Mouse (Mus musculus) adrenal gland, adult 18-20 months (tissue): ENCODE data around the gene Zfp112. TPM values are rescaled to one million over a fixed set of nuclear protein-coding genes. Genes with fewer than 3 reads are reported as not detected.
"Not testable (repeated sequence)": the region's sequence is repeated elsewhere in the genome, so short reads cannot be mapped to it uniquely, and the experiment has no call there.

Experiments used
- DNase-seq, 2 experiments: peaks; one replicate each; pipeline ENCODE4 v3.0.0; 2021 to 2022; ENCODE audit warnings: low spot score in 2 of 2
- long read RNA-seq, 2 experiments: library from polyadenylated mRNA; stranded (forward); transcript quantifications; one replicate each; pipeline ENCODE4 v2.0.0; 2021
- total RNA-seq, 2 experiments: library from RNA; stranded (reverse); gene quantifications; 1 replicate in 1 of 2; 2 replicates in 1 of 2; pipeline ENCODE4 v1.2.3; 2021

Zfp112 gene
- total RNA-seq = 1 to 10 TPM; 3.3 to 4.1 TPM
- long read RNA-seq, experiment 1, partial matches to known transcripts = 0 of 1 reads
- long read RNA-seq, experiment 1, other reads (novel, unspliced or antisense) = 1 of 1 reads
- long read RNA-seq, experiment 2, partial matches to known transcripts = 0 of 8 reads
- long read RNA-seq, experiment 2, other reads (novel, unspliced or antisense) = 6 of 8 reads

DNA sequence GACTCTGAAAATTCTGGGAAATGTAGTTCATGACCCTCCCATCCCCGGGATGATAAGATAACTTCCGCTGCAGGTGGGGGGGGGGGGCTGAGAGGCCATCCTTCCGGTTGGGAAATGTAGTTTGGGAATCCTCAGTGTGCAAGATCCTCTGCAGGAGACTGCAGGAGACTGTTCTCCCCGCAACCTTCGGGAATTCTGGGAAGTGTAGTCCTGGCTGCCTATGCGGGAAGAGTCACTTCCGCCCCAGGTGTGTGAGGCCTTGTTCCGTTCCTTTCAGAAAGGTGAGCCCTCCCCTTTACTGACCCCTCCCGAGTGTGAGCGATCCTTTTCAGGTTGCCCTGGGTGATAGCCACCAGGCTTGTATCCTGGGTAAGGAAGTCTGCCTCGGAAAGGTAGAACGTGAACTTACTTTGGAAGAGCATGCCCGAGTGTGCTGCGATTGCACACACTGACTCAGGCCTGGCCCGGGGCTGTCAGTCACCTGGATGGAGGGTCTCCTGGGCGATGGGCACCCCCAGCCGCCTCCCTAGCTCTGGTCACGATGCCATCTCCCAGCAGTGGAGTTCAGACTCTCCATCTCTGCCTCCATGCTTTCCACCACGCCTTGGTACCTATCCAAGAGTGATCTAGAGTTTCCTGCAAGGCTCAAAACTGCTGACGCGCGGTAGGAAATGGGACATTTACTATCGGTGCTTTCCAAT, at the start of gene Zfp112:
Gene Zfp112, plus strand, starts transcription at position 159 of the 701 bp plus-strand sequence.
- peak; percentile 58 to 60 for DNase-seq

DNA sequence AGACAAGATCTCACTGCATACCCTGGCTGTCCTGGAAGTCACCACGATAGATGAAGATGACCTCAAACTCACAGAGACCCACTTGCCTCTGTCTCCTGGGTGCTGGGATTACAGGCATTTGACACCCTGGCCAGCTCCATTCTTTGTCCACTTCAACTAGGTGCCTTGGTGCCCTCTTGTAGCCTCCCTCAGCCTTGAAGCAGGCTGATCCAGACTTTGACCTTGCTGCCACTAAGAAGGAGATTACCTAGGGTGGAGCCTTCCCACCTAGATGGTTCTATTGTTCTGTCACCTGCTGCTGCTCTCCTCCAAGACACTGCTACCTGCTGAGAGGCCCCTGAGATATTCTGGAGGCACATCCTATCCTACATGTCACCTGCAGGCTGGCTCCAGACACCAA, 37.7 kb upstream of the Zfp112 start:
- not testable (repeated sequence) for DNase-seq

DNA sequence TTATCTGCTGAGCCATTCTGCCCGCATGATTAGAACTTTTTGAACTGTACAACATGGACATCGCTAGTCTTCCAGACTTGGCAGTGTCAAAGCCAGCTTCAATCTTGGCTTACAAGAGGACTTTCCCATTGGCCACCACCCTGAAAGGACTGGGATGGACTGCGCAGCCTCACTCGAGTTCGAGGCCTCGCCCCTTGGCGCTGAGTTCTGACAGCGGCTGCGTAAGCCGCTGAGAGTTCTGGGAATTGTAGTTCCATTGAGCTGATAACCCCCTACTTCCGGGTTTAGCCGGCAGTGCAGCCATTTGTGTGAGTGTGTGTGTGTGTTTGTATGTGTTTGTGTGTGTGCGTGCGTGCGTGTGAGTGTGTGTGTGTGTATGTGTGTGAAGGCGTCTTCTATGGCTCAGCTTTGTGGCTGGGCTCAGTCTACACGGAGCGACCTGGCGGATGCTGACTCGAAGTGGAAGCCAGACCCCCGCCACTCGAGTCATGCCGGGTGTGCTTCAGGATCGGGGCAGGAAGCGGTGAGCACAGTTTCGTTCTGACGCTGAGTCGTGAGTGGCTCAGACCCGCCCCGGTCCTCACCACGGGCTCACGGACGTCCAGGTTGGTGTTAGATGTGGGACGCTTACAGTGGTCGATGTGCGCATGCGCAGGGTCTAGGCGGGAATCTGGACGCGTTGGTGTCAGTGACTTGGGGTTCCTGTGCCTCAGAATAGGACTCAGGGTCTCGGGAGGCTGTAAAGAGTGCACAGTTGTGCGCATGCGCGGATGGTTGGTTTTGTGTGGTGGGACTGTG, 30.3 kb upstream of the Zfp112 start, which contains the start of gene Zfp180:
Gene Zfp180, plus strand, starts transcription at position 291 of the 798 bp plus-strand sequence.
- DNase-seq = peak; percentile 81 to 85

DNA sequence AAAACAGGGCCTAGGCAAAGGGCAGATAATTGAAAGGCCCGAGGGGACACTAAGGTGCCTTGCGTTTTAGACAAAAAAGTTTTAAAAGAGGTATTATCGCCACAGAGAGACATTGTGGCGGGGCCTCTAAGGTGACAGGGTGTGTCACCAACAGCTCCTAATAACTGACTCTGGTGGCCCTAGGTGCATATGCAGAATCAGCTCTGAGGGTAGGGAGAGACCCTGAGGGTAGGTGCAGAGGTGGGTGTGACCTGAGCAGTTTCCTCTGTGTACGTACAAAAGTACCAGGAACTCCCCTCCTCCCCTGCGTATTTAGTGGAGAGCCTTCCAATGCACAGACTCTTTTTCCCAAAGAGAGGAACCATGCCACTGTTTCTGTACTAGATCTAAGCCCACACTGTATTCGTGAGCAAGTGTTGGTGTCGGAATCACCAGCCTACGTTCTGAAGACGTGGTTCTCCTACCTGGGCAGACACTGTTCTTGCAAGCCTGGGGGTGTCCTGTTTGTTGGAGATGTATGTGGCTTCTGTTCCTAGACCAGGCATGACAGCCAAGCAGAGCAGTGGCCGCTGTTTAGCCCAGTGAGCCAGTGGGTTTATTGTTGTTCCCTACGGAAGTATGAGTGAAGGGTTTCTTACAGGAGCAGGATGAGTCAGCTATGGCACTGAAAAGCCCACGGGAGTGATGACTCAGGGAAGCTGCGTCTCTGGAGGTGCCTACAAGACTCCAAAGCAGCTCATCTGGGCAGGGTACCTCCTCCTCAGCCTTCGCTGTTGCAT, 29.5 kb upstream of the Zfp112 start:
- no peak for DNase-seq

DNA sequence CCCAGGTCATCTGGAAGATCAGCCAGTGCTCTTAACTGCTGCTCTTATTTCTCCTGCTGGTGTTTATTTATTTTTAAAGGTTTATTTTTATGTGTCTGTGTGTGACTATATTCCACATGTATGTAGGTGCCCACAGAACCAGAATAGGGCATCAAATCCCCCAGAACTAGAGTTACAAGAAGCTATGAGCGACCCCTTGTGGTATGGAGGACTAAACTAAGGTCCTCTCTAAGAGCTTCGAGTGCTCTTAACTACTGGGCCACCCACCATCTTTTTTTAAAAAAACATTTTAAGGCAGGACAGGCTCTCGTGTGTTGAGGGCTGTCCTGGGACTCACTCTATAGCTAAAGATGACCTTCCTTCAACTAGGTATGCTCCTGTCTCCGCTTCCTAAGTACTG, 25.2 kb upstream of the Zfp112 start:
- no peak for DNase-seq

DNA sequence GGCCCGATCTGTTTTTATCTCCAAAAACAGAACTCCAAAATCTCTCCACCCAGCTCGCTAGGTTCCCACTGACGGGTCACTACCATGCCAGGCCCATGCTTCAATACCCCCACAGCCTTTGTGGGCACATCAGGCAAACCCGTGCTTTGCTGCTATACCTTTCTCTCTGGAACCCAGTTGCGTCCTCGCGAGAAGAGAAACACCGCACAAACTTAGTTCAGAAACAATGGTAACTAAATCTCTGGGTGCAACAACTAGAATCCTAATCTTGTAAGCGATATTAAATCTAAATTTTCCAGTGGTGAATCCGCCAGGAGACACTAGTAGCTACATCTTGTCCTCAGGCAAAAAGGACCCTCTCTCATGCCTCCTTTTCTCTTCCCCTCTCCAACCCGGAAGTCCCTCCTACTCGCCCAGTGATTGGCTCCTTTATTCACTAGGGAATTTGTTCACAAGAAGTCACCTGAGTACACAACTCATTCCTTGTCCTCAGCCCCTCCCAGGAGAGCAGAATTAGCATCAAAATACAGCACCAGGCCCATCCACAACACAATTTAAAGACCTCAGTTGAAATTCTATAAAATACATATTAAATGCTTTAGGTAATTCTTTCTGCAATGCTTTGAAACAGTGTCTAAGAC, 24.5 kb upstream of the Zfp112 start:
- no peak for DNase-seq

DNA sequence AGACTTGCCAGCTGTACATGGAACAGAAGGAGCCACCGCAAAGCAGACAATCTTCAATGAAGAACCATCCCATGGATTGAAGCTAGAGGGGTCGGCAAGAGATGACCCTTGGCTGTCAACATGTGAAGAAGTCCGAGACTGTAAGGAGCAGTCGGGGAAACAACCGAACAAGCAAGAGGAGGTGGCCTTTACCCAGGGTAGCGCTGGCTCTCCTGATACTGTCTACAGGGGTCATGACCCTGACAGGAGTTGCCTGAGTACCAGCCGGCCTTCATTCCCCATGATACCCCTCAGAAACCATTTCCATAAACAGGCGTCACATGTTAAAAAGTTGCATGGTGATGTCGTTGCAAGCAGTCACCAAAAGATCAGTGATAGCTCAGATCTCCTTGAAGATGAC, 7.7 kb upstream of the Zfp112 start:
- DNase-seq = no peak

DNA sequence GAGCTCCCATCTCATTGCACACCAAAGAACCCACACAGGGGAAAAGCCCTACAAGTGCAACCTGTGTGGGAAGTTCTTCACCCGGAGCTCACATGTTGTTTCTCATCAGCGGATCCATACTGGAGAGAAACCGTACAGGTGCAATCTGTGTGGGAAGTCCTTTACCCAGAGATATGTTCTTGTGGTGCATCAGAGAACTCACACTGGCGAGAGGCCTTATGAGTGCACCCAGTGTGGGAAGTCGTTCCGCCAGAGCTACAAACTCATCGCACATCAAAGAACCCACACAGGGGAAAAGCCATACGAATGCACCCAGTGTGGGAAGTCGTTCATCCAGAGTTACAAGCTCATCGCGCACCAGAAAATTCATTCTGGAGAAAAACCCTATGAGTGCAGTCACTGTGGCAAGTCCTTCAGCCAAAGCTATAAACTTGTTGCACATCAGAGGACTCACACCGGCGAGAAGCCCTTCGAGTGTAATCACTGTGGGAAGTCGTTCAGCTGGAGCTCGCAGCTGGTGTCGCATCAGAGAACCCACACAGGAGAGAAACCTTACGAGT, 6.9 kb upstream of the Zfp112 start:
- no peak for DNase-seq

DNA sequence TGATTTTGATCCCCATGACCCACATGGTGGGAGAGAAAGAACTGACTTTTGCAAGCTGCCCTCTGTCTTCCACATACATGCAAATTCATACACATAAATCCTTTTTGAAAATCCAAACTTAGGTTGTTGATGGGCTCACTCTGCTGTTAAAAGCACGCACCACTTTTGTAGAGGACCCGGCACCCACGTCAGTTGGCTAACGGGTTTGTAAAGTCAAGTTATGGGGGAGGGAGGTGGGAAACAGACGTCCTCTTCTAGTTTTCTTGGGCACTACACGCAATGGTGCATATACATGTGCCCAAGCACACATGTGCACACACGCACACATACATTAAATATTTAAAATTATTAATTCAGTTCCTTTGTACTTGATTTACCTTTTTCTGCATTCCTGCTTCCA, 1.3 kb upstream of the Zfp112 start:
- DNase-seq = no peak

DNA sequence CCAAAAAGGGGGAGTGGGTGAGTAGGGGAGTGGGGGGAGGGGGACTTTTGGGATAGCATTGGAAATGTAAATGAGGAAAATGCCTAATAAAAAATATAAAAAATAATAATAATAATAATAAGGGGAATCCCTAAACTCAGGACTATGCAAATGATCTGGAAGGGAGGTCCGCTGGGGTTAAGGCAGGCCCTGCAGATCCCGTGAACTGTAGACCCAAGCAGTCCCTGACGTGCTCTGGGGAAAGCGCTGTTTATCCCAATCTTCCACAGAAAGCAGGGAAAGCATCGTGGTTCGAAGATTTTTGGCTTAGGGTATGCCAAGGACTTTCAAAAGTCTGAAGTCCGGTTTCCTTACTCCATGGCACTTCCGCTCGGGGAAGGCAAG, 350 bp upstream of the Zfp112 start:
- peak; percentile 23 to 42 for DNase-seq

DNA sequence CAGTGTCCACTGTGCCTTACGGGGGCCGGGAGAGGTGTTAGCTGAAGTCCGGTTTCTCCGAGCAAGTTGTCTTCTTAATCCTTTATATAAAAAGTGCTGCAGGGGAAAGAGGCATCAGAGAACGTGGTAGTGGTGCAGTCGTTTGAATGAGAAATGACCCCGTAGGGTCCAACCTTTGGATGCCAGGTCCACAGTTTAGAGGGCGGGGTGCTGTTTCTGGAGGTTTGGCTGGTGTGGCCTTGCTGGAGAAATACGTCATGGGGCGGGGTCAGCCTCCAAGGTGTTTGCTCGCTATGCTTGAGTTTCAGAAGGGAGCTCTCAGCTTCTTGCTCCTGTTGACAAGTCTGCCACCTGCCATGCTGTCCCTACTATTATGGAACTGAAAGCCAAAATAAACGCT, 887 bp downstream of the Zfp112 start:
- peak; percentile 57 for DNase-seq

DNA sequence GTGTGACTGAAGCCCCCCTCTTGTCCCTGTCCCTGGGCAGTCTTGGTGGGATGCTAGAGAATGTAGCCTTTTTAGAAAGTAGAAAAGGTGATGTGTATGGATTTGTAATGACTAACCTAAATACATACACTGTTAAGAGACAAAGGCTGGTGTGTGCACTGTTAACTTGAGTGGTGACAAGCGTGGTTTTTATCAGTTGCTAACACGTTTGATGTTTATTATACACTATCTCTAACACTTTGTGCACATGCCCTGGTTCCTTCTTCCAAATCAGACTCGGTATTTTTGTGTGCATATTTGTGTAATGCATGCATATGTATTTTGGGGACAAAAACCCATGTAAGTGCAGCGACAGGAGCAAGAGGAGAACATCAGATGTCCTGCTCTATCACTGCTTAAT, 4.5 kb downstream of the Zfp112 start:
- no peak for DNase-seq

DNA sequence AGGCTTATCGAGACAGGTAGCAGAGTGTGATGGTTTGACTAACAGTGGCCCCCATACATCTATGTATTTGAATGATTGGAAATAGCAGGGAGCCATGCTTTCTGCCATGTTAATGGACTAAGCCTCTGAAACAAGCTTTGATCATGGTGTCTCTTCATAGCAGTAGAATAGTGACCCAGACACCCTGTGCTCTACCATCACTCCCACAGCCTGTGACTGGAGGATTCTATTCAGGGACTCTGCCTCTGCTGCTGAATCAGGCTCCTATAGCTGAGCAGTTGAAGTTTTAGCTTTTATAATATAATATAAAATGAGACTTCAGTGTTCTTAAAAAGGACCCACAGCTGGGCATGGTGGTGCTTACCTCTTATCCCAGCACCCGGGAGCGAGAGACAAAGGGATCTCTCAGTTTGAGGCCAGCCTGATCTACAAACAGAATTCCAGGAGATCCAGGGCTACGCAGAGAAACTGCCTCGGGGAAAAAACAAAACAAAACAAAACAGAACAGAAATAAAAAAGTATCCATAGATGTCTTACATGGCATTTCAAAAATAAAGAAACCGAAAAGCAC, 21.4 kb downstream of the Zfp112 start:
- no peak for DNase-seq

DNA sequence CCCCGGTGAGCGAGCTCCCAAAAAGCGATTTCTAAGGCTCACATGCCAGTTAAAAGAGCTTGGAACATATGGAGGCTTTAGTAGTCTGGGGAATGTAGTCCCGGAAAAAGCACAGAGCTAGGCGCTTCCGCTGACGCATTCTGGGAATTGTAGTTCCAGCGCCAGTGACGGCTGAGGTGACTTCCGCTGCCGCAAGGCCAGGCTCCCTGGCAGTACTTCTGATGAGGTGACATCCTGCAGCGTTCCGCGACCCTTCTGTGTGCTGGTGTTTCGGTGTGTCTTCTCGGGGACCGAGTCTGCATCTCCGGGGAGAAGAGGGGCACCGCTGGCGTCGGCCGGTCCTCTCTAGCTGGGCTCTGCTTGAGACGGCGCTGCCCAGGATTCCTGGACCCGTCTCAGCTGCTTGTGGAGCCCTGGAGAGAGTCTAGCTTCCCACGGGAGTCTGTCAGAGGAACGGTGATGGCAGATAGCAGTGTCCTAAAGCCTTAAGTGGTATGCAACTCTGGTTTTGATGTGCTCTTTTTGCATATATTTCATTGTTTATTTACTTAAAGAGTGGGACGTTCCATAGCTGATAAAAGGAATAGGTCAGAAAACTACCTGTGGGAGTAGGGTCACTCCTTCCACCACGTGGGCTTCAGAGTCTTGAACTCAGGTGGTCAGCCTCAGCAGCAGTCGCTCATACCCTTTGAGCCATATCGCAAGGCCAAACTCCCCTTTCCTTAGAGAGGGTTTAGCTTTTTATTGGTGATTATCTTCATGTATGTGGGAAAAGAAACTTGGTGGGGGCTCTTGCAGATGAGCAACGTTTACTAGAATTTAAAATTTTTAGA, 22.1 kb downstream of the Zfp112 start, which contains the start of gene Zfp235:
Gene Zfp235, plus strand, starts transcription at position 174 of the 833 bp plus-strand sequence.
- peak; percentile 74 to 81 for DNase-seq

DNA sequence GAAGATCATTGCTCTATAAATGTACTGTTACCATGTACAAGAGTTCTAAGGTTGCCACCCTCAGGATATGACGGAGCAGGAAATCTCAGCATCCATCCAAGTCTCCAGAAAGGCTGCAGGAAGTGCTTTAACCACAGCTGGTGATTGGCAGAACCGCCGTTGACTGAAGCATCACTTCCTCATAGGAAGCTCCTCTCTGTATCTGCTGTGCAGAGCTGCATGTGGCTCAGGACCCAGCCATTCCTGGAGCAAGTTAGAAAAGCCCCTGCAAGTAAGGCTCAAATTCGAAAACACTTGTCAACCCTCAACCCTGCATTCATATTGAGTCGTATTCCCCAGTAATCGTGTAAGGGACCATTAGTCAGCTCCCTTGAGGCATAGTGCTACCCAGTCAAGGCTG, 30.5 kb downstream of the Zfp112 start:
- no peak for DNase-seq

DNA sequence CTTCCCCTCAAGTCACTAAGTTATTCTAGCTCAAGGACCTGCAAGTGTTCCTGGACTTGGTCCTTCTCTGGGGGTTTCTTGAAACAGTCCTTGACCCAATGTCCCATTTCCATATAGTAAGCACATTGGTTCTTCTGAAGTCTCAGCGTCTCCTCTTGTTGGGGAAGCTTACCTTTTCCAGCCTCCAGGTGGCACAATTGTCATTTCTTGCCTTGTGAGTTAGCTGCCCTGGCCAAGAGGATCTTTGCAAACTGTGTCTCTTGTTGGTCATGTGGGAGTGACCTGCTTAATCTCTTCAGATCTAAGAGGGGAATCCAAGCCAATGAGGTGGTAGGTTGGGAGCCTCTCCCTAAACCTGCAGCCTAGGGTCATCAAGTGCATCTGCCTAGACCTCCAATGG, 41.2 kb downstream of the Zfp112 start:
- DNase-seq = no peak

DNA sequence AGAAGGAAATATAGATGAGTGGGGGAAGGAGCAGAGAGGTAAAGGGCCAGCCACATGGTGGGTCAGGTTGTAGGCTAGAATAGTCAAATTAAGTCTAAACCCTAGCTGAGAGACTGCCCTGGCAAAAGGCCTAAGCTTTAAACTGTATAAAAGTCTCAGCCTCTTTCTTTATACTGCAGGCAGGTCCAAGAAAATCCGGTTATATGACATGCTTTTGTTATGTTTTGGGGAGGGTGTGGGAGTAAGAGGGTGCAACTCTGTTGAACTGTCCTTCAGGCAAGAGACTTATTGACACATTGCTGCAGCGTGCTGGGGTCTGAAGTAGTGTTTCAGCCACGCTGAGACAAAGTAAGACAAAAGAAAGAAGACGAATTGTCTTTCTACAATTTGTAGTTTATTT, 60.1 kb downstream of the Zfp112 start:
- no peak for DNase-seq

DNA sequence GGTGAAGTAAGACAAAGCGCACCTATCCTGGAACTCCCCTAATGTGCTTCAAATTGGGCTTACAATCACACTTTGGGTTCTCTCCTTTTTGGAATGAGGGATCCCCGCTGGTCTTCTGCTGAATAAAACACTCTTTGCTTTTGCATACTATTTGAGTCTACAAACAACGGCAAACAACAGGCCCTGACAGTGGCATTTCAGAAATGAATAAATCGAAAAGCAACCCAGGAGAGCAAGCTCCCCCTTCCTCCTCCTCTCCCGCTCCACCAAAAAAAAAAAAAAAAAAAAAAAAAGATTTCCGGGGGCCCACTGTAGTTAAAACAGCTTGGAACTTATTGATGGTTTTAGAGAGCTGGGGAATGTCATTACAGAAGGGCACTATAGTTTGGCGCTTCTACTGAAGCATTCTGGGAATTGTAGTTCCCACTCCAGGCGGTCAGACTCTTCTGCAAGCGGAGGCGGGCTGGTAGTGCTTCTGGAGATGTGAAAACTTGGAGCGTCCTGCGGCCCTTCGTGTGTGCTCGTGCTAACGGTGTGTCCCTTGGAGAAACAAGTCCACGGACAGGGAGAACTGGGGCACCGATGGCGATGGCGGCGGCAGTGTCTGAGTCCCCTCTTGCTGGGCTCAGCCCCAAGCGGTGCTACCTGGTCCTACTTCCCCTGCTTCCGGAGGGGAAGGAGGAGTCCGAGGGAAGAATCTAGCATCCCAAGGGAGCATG, 62.7 kb downstream of the Zfp112 start, which contains the start of gene Zfp114:
Gene Zfp114, plus strand, starts transcription at position 443 of the 719 bp plus-strand sequence.
- peak; percentile 15 to 25 for DNase-seq
